Mouse (Mus musculus): Measurements from ENCODE around the gene Hnrnpr.

The Hnrnpr gene

DNA sequence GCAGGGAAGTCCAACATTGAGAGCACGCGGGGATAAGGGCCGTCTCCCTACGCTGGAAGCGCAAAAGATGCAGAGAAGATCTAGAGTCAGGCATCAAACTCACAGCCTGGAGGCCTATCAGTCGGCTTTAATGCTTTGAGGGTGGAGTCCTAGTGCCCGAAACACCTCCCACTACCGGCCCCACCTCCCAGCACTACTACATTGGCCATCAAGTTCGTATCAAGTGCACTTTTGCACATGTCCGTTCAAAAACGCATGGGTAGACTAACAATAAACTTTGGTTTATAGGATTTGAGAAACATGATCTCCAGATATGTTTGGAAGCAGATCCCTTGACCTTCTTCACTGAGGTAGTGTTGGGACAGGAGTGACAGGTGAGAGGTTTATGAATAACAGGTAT is 962 bp upstream of the Hnrnpr start:
- peak; percentile 87 for DNase-seq

GRCm38 (mm10) chr4:136311042-136311999 is 579 bp downstream of the Hnrnpr start:
- DNase-seq, result peak; percentile 95

- DNase-seq, result no peak
These were observed 1.9 kb downstream of the Hnrnpr start for GRCm38 (mm10) chr4:136312616-136313015.

DNA sequence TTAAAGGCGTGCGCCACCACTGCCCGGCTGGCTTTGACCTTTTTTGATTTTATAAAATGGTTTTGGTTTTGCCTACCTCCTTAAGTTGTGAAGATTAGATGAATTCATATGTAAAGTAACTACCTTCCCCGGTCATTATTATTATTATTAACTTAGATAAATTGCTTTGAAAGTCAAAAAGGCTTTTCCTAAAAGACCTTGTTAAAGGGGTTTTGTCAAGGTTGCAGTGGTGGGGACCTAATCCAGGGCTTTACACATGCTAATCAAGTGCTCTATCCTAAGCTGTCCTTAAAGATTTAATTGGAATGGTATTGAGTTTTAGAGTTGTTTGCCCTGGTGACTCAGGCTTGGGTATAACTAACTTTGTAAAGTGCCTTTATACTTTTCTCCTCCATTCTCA is 6.9 kb downstream of the Hnrnpr start:
- DNase-seq, result no peak

DNA sequence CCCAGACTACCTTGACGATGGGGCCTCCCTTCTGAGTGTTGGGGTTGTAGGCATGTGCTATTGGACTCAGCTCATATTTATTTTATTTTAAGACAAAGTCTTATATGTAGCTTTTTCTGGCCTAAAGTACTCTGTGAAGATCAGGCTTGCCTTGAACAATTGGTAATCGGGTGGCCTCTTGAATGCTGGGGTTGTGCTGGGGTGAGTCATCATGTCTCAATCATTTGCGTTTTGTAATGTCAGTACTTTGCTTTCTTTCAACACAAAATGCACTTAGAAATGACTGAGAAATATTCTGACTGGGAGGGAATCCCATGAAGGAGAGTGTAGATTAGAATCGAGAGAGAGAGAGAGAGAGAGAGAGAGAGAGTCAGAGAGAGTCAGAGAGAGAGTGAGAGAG is 9.3 kb downstream of the Hnrnpr start:
- no peak for DNase-seq

DNA sequence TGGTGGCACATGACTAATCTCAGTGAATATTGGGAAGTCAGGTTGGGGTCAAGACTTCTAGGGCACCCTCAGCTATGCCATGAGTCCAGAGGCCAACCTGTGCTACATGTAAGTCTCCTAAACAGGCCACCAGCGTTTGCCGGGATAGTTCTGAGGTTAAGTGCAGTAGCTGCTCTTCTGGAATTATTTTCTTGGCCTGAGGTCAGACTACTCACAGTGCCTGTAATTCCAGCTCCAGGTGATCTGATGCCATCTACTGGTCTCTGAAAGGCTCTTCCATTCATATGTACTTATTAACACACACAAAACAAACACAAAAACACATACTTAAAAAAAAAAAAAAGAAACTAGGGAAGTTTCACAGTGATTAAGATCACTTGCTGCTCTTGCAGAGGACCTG is 13.5 kb downstream of the Hnrnpr start:
- DNase-seq, result no peak

DNA sequence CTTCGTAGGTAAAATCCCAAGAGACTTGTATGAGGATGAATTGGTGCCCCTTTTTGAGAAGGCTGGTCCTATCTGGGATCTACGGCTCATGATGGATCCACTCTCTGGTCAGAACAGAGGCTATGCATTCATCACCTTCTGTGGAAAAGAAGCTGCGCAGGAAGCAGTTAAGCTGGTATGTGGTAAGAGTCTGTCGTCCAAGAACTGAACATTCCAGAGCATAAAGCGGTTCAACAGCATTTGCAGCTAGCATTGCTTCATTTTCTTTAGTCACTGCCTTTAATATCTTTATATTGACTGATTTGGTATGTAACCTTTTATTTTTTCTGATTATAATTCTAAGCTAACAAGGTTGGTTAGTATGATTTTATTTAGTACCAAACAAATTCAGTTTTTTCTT is 16.5 kb downstream of the Hnrnpr start:
- DNase-seq, result no peak

- DNase-seq, result no peak
These were observed 17.4 kb downstream of the Hnrnpr start for GRCm38 (mm10) chr4:136328115-136328514.

DNA sequence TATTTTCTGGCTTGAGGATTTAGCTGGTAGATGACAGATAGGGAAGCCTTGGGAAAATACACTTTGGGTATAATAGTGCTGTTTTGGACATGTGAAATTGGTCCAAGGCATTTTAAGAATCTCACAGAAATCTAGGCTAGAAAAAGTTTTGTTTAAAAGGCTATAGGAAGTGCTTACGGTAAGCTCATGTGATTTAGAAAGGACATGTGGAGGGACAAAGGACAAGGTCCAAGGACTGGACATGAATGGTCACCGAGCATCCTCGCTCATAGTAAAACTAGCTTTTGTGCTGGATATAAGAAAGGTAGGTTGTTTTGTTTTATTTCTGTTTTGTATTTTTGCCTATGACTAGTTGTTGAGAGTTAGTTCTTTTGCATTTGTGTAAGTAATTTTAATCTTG is 21.0 kb downstream of the Hnrnpr start:
- no peak for DNase-seq

- DNase-seq, result no peak
These were observed 22.4 kb downstream of the Hnrnpr start for GRCm38 (mm10) chr4:136333191-136333590.

- no peak for DNase-seq
These were observed 24.3 kb downstream of the Hnrnpr start for GRCm38 (mm10) chr4:136335065-136335464.

DNA sequence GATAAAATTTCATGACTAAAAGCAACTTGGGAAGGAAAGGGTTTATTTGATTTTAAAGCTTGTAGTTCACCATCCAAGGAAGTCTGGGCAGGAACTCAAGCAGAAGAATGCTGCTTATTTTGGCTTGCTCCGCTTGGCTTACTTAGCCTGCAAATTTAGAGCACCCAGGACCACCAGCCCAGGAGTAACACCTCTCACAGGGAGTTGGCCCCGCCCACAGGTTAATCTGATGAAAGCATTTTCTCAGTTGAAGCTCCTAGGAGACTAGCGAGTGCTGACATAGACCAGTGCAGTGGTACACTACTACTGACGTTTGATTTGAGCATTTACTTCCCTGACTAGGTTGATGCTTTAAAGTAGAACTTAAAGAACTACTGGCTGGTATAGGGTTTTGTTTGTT is 26.4 kb downstream of the Hnrnpr start:
- peak; percentile 10 for DNase-seq

- no peak for DNase-seq
These were observed 38.9 kb downstream of the Hnrnpr start for GRCm38 (mm10) chr4:136349616-136350015.

- DNase-seq, result no peak
These were observed 46.3 kb downstream of the Hnrnpr start for GRCm38 (mm10) chr4:136357026-136357425.

DNA sequence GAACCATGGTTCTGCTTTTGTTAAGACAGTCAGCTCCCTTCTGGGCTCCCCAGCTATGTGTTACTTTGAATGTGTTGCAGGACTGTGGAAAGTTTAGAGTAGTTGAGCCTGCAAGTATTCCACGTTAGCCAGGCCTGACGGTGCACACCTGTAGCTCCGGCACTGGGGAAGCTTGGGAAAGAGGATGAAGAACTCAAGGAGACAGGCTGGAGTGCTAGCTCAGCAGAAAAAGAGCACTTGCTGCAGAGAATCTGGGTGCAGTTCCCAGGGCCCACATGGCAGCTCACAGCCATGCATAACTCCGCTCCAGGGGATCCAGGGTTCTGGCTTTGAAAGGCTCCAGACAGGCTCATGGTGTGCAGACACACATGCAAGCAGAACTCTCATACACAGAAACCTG is 46.7 kb downstream of the Hnrnpr start:
- no peak for DNase-seq

DNA sequence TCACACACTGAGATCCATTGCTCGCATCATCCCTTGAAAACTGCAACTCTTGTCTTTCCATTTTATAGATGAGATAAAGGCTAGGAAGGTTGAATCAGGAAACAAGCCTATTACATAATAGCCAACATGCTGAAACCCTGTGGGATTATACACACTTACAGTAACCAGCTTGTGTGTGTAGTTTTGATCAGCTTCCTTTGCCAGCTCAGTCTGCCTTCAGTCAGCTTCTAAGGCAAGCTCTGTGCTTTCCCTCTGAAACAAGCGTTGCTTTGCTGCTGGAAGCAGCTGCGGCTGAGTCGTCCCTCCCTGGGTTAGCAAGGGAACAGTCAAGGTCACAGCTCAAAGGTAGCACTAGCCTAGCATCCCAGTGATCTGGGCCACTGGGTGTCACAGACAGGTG is 57.1 kb downstream of the Hnrnpr start:
- DNase-seq, result no peak

DNA sequence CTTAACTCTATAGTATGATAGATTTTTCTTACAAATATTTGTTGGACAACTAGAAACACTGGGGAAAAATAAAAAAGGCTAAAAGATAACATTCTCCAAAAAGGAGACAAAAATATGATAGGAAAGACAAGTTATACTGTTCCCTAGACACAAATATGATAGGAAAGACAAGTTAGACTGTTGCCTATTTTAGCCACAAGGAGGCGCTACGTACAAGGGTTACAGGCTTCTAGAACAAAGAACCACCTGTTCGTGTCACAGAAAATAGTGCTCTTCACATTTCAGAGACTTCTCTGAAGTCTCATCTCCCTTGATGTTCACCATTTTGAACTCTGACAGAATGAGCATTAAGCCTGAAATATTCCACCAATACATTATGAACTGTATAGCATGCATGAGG is 59.0 kb downstream of the Hnrnpr start:
- peak; percentile 45 for DNase-seq

GRCm38 (mm10) chr4:136373494-136374181 is 62.9 kb downstream of the Hnrnpr start:
- no peak for DNase-seq

DNA sequence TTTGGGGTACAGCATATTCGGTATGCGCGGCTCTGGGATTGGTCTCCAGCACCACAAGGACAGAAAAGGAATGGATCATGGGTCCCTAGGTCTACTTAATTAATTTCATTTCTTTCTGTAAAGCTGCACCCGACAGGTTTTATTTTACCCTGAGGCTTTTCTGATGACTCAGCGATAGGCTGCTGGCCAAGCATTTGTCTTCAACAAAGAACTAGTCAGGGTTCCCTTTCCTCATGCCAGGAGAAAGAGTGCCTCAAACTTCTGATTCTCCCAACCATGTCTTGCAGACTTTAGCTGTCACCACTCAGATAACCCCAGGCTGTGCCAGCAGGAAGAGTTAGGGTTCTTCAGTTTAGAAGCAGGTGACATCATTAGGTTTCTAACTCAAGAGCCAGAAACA is 66.3 kb downstream of the Hnrnpr start:
- DNase-seq, result no peak

- DNase-seq, result no peak
These were observed 72.3 kb downstream of the Hnrnpr start for GRCm38 (mm10) chr4:136383052-136383451.

DNA sequence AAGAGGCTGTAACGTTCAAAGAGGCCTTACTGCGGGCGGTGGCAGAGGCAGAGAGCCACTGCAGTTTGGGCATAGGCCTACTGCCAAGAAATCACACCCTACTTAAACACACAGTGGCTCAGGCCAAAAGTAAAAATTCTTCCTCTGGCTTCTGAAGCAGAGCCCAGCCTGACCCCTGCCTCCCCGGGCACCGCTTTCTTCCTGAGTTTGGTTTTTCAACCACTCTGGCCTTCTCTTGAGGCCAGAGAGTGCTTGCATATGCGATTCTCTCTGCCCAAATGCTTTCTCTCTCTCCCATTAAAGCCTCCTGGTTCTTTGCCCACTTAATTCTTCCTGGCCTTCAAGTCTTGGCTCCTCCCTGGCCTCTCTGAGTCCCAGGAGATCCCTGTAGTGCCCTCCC is 73.1 kb downstream of the Hnrnpr start:
- no peak for DNase-seq

DNA sequence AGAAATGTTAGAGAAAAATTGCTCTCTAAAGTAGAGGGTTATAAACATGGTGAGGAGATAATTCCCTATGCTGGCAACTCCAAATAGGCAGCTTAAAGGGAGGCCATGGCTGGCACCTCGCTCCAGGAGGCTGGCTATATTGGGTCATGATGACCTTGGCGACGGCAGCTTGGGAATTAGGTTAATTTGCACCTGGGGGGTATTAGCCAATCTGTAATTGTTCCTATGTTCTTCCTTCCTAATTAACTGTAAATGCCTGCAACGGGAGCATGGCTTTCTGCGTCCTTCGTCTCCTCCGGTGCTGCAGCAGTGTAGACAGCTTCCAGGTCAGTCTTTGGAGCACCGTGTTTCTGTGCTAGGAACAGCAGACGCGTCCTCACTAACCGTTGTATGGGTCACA is 76.5 kb downstream of the Hnrnpr start:
- no peak for DNase-seq

DNA sequence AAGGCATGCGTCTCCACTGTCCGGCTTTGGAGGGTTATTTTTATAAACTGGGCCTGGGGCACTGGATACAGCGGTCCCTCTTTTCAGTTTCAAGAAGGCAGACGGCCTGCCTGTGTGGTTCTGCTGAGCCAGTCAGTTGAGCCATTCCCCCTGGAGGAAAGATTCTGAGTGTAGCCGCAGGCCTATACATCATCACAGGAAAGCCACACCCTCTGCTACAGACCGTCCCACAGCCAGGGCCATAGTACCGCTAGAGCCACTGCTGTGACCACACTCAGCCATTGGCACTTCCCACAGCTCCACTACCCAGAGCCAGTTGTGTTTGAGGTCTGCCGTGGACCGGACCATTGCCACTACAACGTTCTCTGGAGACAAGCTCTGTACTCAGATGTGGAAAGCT is 91.1 kb downstream of the Hnrnpr start:
- DNase-seq, result no peak

GRCm38 (mm10) chr4:136407831-136408230 is 97.1 kb downstream of the Hnrnpr start:
- no peak for DNase-seq
